Mouse (Mus musculus) lung, postnatal 0 days (tissue): Measurements from ENCODE around the gene Cxcl9. TPM values are rescaled to one million over a fixed set of nuclear protein-coding genes. Genes with fewer than 3 reads are reported as not detected.

ENCODE experiments used
- ATAC-seq: fragments of 200-750 bp; cut with Nextera tagmentation; 2 replicates; pipeline ENCODE4 v1.8.0; 2017; ENCODE audit warnings: moderate library complexity
- DNase-seq: peaks from one replicate; pipeline ENCODE4 v3.0.0-alpha.2; 2016; ENCODE audit warnings: low spot score
- H3K27ac ChIP-seq: fragments of 300-500 bp; sonication (generic); 2 replicates; pipeline ENCODE4 v1.5.1; 2014; ENCODE audit warnings: antibody characterized with exemption, mild to moderate bottlenecking, low read length, mixed read lengths
- H3K27me3 ChIP-seq: fragments of 300-500 bp; sonication (generic); replicated peaks from 2 replicates; pipeline ENCODE4 v1.6.1; 2014; ENCODE audit warnings: low read length, mixed read lengths; ENCODE audit not compliant: insufficient read depth
- H3K36me3 ChIP-seq: fragments of 300-500 bp; sonication (generic); 2 replicates; pipeline ENCODE4 v1.6.1; 2014; ENCODE audit warnings: low read length, mixed read lengths; ENCODE audit not compliant: insufficient read depth
- H3K4me1 ChIP-seq: fragments of 300-500 bp; sonication (generic); 2 replicates; pipeline ENCODE4 v1.6.1; 2014; ENCODE audit warnings: antibody characterized with exemption, low read depth, low read length, mixed read lengths; ENCODE audit not compliant: insufficient read depth
- H3K4me2 ChIP-seq: fragments of 300-500 bp; sonication (generic); replicated peaks from 2 replicates; pipeline ENCODE4 v1.6.1; 2014; ENCODE audit warnings: low read depth, mild to moderate bottlenecking, low read length, moderate library complexity, mixed read lengths
- H3K4me3 ChIP-seq: fragments of 300-500 bp; sonication (generic); 2 replicates; pipeline ENCODE4 v1.5.1; 2014; ENCODE audit warnings: low read depth, low read length
- H3K9ac ChIP-seq: fragments of 300-500 bp; sonication (generic); replicated peaks from 2 replicates; pipeline ENCODE4 v1.6.1; 2014; ENCODE audit warnings: low read depth, mild to moderate bottlenecking
- H3K9me3 ChIP-seq: fragments of 300-500 bp; sonication (generic); 2 replicates; pipeline ENCODE4 v1.6.1; 2016; ENCODE audit warnings: low read length, mixed read lengths
- CTCF ChIP-seq: IDR thresholded peaks from 2 replicates; pipeline ENCODE4 v1.5.1; 2016; ENCODE audit warnings: antibody characterized with exemption, mild to moderate bottlenecking
- EP300 ChIP-seq: IDR thresholded peaks from 2 replicates; pipeline ENCODE4 v1.6.1; 2016; ENCODE audit warnings: antibody characterized with exemption, mild to moderate bottlenecking, control low read depth
- WGBS: fragments of 180-500 bp; shearing (Covaris S2); extraction: QIAGEN DNeasy Blood & Tissue Kit; methylation state at CpG from one replicate; pipeline ENCODE4 v1.1.7; 2014; 5-methylcytosine and 5-hydroxymethylcytosine counted together
- polyA plus RNA-seq: library from polyadenylated mRNA; unstranded; fragments of >200 nt; fragmentation: Nextera tagmentation; extraction: Ambion mirVana; gene quantifications from 2 replicates; pipeline ENCODE4 v1.2.1, GENCODE M21; 2015

Cxcl9 gene
- polyA plus RNA-seq, 1 experiment from 2014 or later = not detected

GRCm38 (mm10) chr5:92331122-92331521, 3.2 kb upstream of the Cxcl9 start:
- H3K36me3 ChIP-seq = no peaks in the 10 kb centered on the region
- no peak overlapping the region for H3K4me2 ChIP-seq
- WGBS = 77% methylated on average over 12 of the region's 12 CpGs
- no peak overlapping the region for H3K27ac ChIP-seq
- no peaks in the 10 kb centered on the region for H3K27me3 ChIP-seq
- no peak overlapping the region for H3K4me3 ChIP-seq
- H3K9ac ChIP-seq = no peak overlapping the region
- H3K4me1 ChIP-seq = 0 out of 2 replicates have a peak, but pooled peaks cover 6% of the 10 kb centered on the region
- DNase-seq (no peak), ATAC-seq (no peak)
- TF ChIP-seq EP300 = no peak
- TF ChIP-seq CTCF = no peak
- H3K9me3 ChIP-seq = no peaks in the 10 kb centered on the region

- no peaks in the 10 kb centered on the region for H3K36me3 ChIP-seq
- H3K27me3 ChIP-seq = no peaks in the 10 kb centered on the region
- WGBS = 64% methylated on average over 6 of the region's 6 CpGs
Observed at GRCm38 (mm10) chr5:92327367-92327766, 512 bp downstream of the Cxcl9 start.

GRCm38 (mm10) chr5:92323264-92323663, 4.6 kb downstream of the Cxcl9 start:
- no peak overlapping the region for H3K4me2 ChIP-seq

More at GRCm38 (mm10) chr5:92327367-92327766, 512 bp downstream of the Cxcl9 start:
- H3K4me3 ChIP-seq = no peak overlapping the region
- ATAC-seq (no peak), DNase-seq (no peak)
- no peak overlapping the region for H3K27ac ChIP-seq
- H3K4me1 ChIP-seq = 0 out of 2 replicates have a peak, but pooled peaks cover 6% of the 10 kb centered on the region
- no peaks in the 10 kb centered on the region for H3K9me3 ChIP-seq
- no peak overlapping the region for H3K9ac ChIP-seq
- TF ChIP-seq CTCF (no peak), EP300 (no peak)
- no peak overlapping the region for H3K4me2 ChIP-seq

GRCm38 (mm10) chr5:92322612-92323011, 5.3 kb downstream of the Cxcl9 start:
- WGBS = 60% methylated on average over 4 of the region's 4 CpGs
- Histone ChIP-seq H3K27ac (peak overlapping the region; percentile 38), H3K4me2 (no peak overlapping the region), H3K36me3 (no peaks in the 10 kb centered on the region), H3K27me3 (no peaks in the 10 kb centered on the region), H3K9ac (no peak overlapping the region), H3K4me3 (no peak overlapping the region), H3K9me3 (no peaks in the 10 kb centered on the region), H3K4me1 (no peaks in the 10 kb centered on the region)
- no peak for TF ChIP-seq CTCF
- TF ChIP-seq EP300 = no peak
- DNase-seq (peak; percentile 69), ATAC-seq (peak; percentile 50; the same call in 1 of the 2 replicates)

More at GRCm38 (mm10) chr5:92323264-92323663, 4.6 kb downstream of the Cxcl9 start:
- H3K9me3 ChIP-seq = no peaks in the 10 kb centered on the region
- no peak overlapping the region for H3K4me3 ChIP-seq
- 49% methylated on average over 5 of the region's 5 CpGs for WGBS
- ATAC-seq (peak; percentile 92), DNase-seq (peak; percentile 92)
- TF ChIP-seq CTCF (no peak), EP300 (peak; percentile 37)
- H3K36me3 ChIP-seq = no peaks in the 10 kb centered on the region
- H3K9ac ChIP-seq = no peak overlapping the region
- H3K4me1 ChIP-seq = no peaks in the 10 kb centered on the region
- peak overlapping the region; percentile 34 for H3K27ac ChIP-seq
- H3K27me3 ChIP-seq = no peaks in the 10 kb centered on the region

GRCm38 (mm10) chr5:92321631-92322400, 6.1 kb downstream of the Cxcl9 start:
- peak; percentile 57 for DNase-seq
- TF ChIP-seq EP300 (no peak), CTCF (peak; percentile 14; the same call in 1 of the 2 replicates)
- Histone ChIP-seq H3K9ac (no peak overlapping the region), H3K36me3 (no peaks in the 10 kb centered on the region), H3K4me1 (no peaks in the 10 kb centered on the region), H3K27me3 (no peaks in the 10 kb centered on the region), H3K4me2 (no peak overlapping the region), H3K9me3 (no peaks in the 10 kb centered on the region), H3K4me3 (no peak overlapping the region), H3K27ac (no peak overlapping the region)
- WGBS = 56% methylated on average over 8 of the region's 8 CpGs
- ATAC-seq = 0 out of 2 replicates have a peak, but pooled peaks have one; percentile 23

- no peak for TF ChIP-seq EP300
- no peak for TF ChIP-seq CTCF
- H3K36me3 ChIP-seq = no peaks in the 10 kb centered on the region
- H3K4me3 ChIP-seq = no peak overlapping the region
- H3K9ac ChIP-seq = no peak overlapping the region
- H3K9me3 ChIP-seq = no peaks in the 10 kb centered on the region
- H3K4me1 ChIP-seq = no peaks in the 10 kb centered on the region
- no peak overlapping the region for H3K27ac ChIP-seq
- 79% methylated on average over 14 of the region's 14 CpGs for WGBS
- no peaks in the 10 kb centered on the region for H3K27me3 ChIP-seq
- H3K4me2 ChIP-seq = no peak overlapping the region
- ATAC-seq = no peak
- DNase-seq = no peak
Observed at GRCm38 (mm10) chr5:92318596-92318995, 9.3 kb downstream of the Cxcl9 start.
